Mouse (Mus musculus) spleen, adult 2 months (tissue): ENCODE measurements around the gene Klk4. TPM values are rescaled to one million over a fixed set of nuclear protein-coding genes. Genes with fewer than 3 reads are reported as not detected.
A peak's percentile ranks its signal among the peaks of the same experiment; 100 is the strongest.

Experiments used
- DNase-seq, 2 experiments: peaks; one replicate each; pipeline versions ENCODE4 v3.0.0 to v3.0.0-alpha.2; 2012 to 2021; ENCODE audit warnings: low spot score in 2 of 2, low read depth in 1 of 2
- H3K27ac ChIP-seq: fragments of 200-500 bp; 2 replicates; pipeline ENCODE4 v1.5.1; 2012; ENCODE audit warnings: low read length, inconsistent platforms; ENCODE audit not compliant: insufficient read depth
- H3K27me3 ChIP-seq: fragments of 200-500 bp; 2 replicates; pipeline ENCODE4 v1.6.1; 2012; ENCODE audit warnings: mild to moderate bottlenecking, moderate library complexity, low read length, inconsistent platforms; ENCODE audit not compliant: control insufficient read depth, insufficient read depth
- H3K36me3 ChIP-seq: fragments of 200-500 bp; 2 replicates; pipeline ENCODE4 v1.6.1; 2012; ENCODE audit warnings: mild to moderate bottlenecking, low read length, inconsistent platforms; ENCODE audit not compliant: control insufficient read depth, insufficient read depth
- H3K4me1 ChIP-seq: fragments of 200-500 bp; 2 replicates; pipeline ENCODE4 v1.6.1; 2011; ENCODE audit warnings: inconsistent platforms; ENCODE audit not compliant: control insufficient read depth, insufficient read depth, insufficient read length
- H3K4me3 ChIP-seq: fragments of 200-500 bp; 2 replicates; pipeline ENCODE4 v1.5.1; 2011; ENCODE audit warnings: mild to moderate bottlenecking, inconsistent platforms; ENCODE audit not compliant: insufficient read depth, insufficient read length; ENCODE audit errors: extremely low read depth
- CTCF ChIP-seq: fragments of 200-500 bp; IDR thresholded peaks from 2 replicates; pipeline ENCODE4 v1.5.1; 2011; ENCODE audit warnings: mild to moderate bottlenecking, inconsistent platforms; ENCODE audit not compliant: insufficient read depth, insufficient read length, insufficient replicate concordance; ENCODE audit errors: extremely low read depth
- POLR2A ChIP-seq: fragments of 200-500 bp; IDR thresholded peaks from 2 replicates; pipeline ENCODE4 v1.6.1; 2011; ENCODE audit warnings: low read depth, low read length, inconsistent platforms
- WGBS: fragments of 180-500 bp; shearing (Covaris S2); methylation state at CpG from one replicate; pipeline ENCODE4 v1.1.7; 2018; 5-methylcytosine and 5-hydroxymethylcytosine counted together
- polyA plus RNA-seq: library from polyadenylated mRNA; depleted of rRNA; stranded (reverse); fragments of >200 nt; gene quantifications from 2 replicates; pipeline ENCODE4 v1.2.3, GENCODE M21; 2012

Gene Klk4
- polyA plus RNA-seq, 1 experiment, result not detected

- H3K36me3 ChIP-seq, result no peaks in the 10 kb centered on the region
- WGBS, result 31% methylated on average over 4 of the region's 4 CpGs
- TF ChIP-seq POLR2A (no peak), CTCF (no peak)
These were observed 1.4 kb downstream of the Klk4 start for GRCm38 (mm10) chr7:43882346-43882745.

GRCm38 (mm10) chr7:43882811-43883210, 1.9 kb downstream of the Klk4 start:
- Histone ChIP-seq H3K4me1 (no peaks in the 10 kb centered on the region), H3K27ac (no peak overlapping the region), H3K4me3 (no peak overlapping the region), H3K36me3 (no peaks in the 10 kb centered on the region), H3K27me3 (no peaks in the 10 kb centered on the region)
- TF ChIP-seq POLR2A, result no peak
- no peak for TF ChIP-seq CTCF
- DNase-seq, result no peak
- WGBS, result 10% methylated on average over 4 of the region's 4 CpGs

More at GRCm38 (mm10) chr7:43882346-43882745, 1.4 kb downstream of the Klk4 start:
- Histone ChIP-seq H3K4me1 (no peaks in the 10 kb centered on the region), H3K4me3 (no peak overlapping the region), H3K27ac (no peak overlapping the region), H3K27me3 (no peaks in the 10 kb centered on the region)
- DNase-seq, result no peak

- H3K27me3 ChIP-seq, result no peaks in the 10 kb centered on the region
- H3K27ac ChIP-seq, result no peak overlapping the region
- no peak for TF ChIP-seq POLR2A
- peak; percentile 40; the same call in 1 of the 2 replicates for TF ChIP-seq CTCF
- WGBS, result 17% methylated on average over 14 of the region's 14 CpGs
- no peaks in the 10 kb centered on the region for H3K4me1 ChIP-seq
- DNase-seq, result peak in 1 of 2 experiments; percentile 13
- no peak overlapping the region for H3K4me3 ChIP-seq
- H3K36me3 ChIP-seq, result no peaks in the 10 kb centered on the region
These were observed 2.6 kb downstream of the Klk4 start for GRCm38 (mm10) chr7:43883547-43883946.

GRCm38 (mm10) chr7:43891365-43891764, 10.4 kb downstream of the Klk4 start:
- TF ChIP-seq POLR2A (no peak), CTCF (no peak)
- H3K36me3 ChIP-seq, result no peaks in the 10 kb centered on the region
- H3K4me3 ChIP-seq, result no peak overlapping the region
- no peaks in the 10 kb centered on the region for H3K27me3 ChIP-seq
- H3K4me1 ChIP-seq, result no peaks in the 10 kb centered on the region
- WGBS, result 62% methylated on average over 5 of the region's 5 CpGs
- DNase-seq, result no peak
- no peak overlapping the region for H3K27ac ChIP-seq

- 55% methylated on average over 3 of the region's 3 CpGs for WGBS
- Histone ChIP-seq H3K36me3 (no peaks in the 10 kb centered on the region), H3K27ac (no peak overlapping the region), H3K4me1 (no peaks in the 10 kb centered on the region), H3K4me3 (no peak overlapping the region), H3K27me3 (no peaks in the 10 kb centered on the region)
- DNase-seq, result no peak
- TF ChIP-seq CTCF (no peak), POLR2A (no peak)
These were observed 10.8 kb downstream of the Klk4 start for GRCm38 (mm10) chr7:43891788-43892187.

- WGBS, result 8% methylated on average over 1 of the region's 1 CpGs
- no peak for TF ChIP-seq POLR2A
- TF ChIP-seq CTCF, result peak; percentile 73; the same call in 1 of the 2 replicates
- H3K27ac ChIP-seq, result no peak overlapping the region
- no peak overlapping the region for H3K4me3 ChIP-seq
- peak; percentile 21 to 60 for DNase-seq
- H3K4me1 ChIP-seq, result no peaks in the 10 kb centered on the region
- no peaks in the 10 kb centered on the region for H3K27me3 ChIP-seq
- H3K36me3 ChIP-seq, result no peaks in the 10 kb centered on the region
These were observed 13.9 kb downstream of the Klk4 start for GRCm38 (mm10) chr7:43894836-43895235.

- Histone ChIP-seq H3K4me1 (no peaks in the 10 kb centered on the region), H3K27me3 (no peaks in the 10 kb centered on the region), H3K36me3 (no peaks in the 10 kb centered on the region), H3K27ac (no peak overlapping the region), H3K4me3 (no peak overlapping the region)
- TF ChIP-seq CTCF, result no peak
- no peak for TF ChIP-seq POLR2A
- no peak for DNase-seq
- WGBS, result 59% methylated on average over 9 of the region's 9 CpGs
These were observed 33.9 kb downstream of the Klk4 start for GRCm38 (mm10) chr7:43914821-43915220.
